Mouse (Mus musculus) lung, postnatal 4 days (tissue): ENCODE results near the gene Pcdh9.

Experiments used
- DNase-seq, 2 experiments: peaks; one replicate each; pipeline ENCODE4 v3.0.0; 2021

The Pcdh9 gene

GRCm38 (mm10) chr14:93142076-93142475 lies 748.4 kb downstream of the Pcdh9 start:
- DNase-seq = no peak

GRCm38 (mm10) chr14:93126993-93127392 lies 763.5 kb downstream of the Pcdh9 start:
- DNase-seq = no peak

GRCm38 (mm10) chr14:93102755-93103154 lies 787.7 kb downstream of the Pcdh9 start:
- DNase-seq = no peak

- no peak for DNase-seq
Observed at GRCm38 (mm10) chr14:93095081-93095480, 795.4 kb downstream of the Pcdh9 start.

- DNase-seq = no peak
Observed at GRCm38 (mm10) chr14:93092806-93093205, 797.7 kb downstream of the Pcdh9 start.

- no peak for DNase-seq
Observed at GRCm38 (mm10) chr14:93085646-93086045, 804.8 kb downstream of the Pcdh9 start.

- no peak for DNase-seq
Observed at GRCm38 (mm10) chr14:93083140-93083539, 807.3 kb downstream of the Pcdh9 start.

GRCm38 (mm10) chr14:93080910-93081309 lies 809.6 kb downstream of the Pcdh9 start:
- DNase-seq = no peak

GRCm38 (mm10) chr14:93075761-93076160 lies 814.7 kb downstream of the Pcdh9 start:
- DNase-seq = no peak

GRCm38 (mm10) chr14:93072346-93072745 lies 818.1 kb downstream of the Pcdh9 start:
- no peak for DNase-seq

GRCm38 (mm10) chr14:93070140-93070539 lies 820.3 kb downstream of the Pcdh9 start:
- DNase-seq = no peak

- no peak for DNase-seq
Observed at GRCm38 (mm10) chr14:93067411-93068336, 822.8 kb downstream of the Pcdh9 start.

- no peak for DNase-seq
Observed at GRCm38 (mm10) chr14:93066732-93067410, 823.6 kb downstream of the Pcdh9 start.

GRCm38 (mm10) chr14:93061824-93062620 lies 828.5 kb downstream of the Pcdh9 start:
- no peak for DNase-seq

GRCm38 (mm10) chr14:93058799-93059198 lies 831.7 kb downstream of the Pcdh9 start:
- DNase-seq = no peak

- DNase-seq = no peak
Observed at GRCm38 (mm10) chr14:93055997-93056396, 834.5 kb downstream of the Pcdh9 start.

GRCm38 (mm10) chr14:93040591-93040990 lies 849.9 kb downstream of the Pcdh9 start:
- no peak for DNase-seq

- DNase-seq = no peak
Observed at GRCm38 (mm10) chr14:93039326-93040221, 850.9 kb downstream of the Pcdh9 start.

GRCm38 (mm10) chr14:93009147-93010064 lies 881.1 kb downstream of the Pcdh9 start:
- no peak for DNase-seq
